Mouse (Mus musculus): ENCODE measurements around the gene Hps4. TPM values are rescaled to one million over a fixed set of nuclear protein-coding genes. Genes with fewer than 3 reads are reported as not detected.
"Not testable (repeated sequence)": the region's sequence is repeated elsewhere in the genome, so short reads cannot be mapped to it uniquely, and the experiment has no call there.

Hps4 gene
- total and polyA plus RNA-seq, 2 experiments from 2014 or later = 12.5 to 13.5 TPM

GRCm38 (mm10) chr5:112316468-112316867, 26.4 kb upstream of the Hps4 start:
- Histone ChIP-seq H3K9me3 (replicated peaks; ENCODE audit: control insufficient read depth, low read length) (no peaks in the 10 kb centered on the region), H3K4me3 (ENCODE audit: low read depth, low read length) (no peak overlapping the region), H3K9ac (replicated peaks; ENCODE audit: low read depth, low read length) (no peak overlapping the region), H3K36me3 (replicated peaks; ENCODE audit: control insufficient read depth, insufficient read depth, low read length) (peaks cover 46% of the 10 kb centered on the region), H3K27me3 (ENCODE audit: control insufficient read depth, insufficient read depth, low read length) (no peaks in the 10 kb centered on the region), H3K4me1 (ENCODE audit: control insufficient read depth, insufficient read depth) (0 out of 2 replicates have a peak, but pooled peaks cover 4% of the 10 kb centered on the region), H3K27ac (ENCODE audit: low read depth) (peak overlapping the region; percentile 47), H3K4me2 (ENCODE audit: low read depth, low read length) (no peak overlapping the region)
- DNase-seq (ENCODE audit: low spot score) (no peak), ATAC-seq (ENCODE audit: insufficient read depth, low read depth) (no peak)
- WGBS = 69% methylated on average over 5 of the region's 5 CpGs
- TF ChIP-seq CTCF (IDR thresholded peaks at IDR 0.05; ENCODE audit: low read depth) (no peak), EP300 (IDR thresholded peaks at IDR 0.05; ENCODE audit: low read depth) (no peak)

DNA sequence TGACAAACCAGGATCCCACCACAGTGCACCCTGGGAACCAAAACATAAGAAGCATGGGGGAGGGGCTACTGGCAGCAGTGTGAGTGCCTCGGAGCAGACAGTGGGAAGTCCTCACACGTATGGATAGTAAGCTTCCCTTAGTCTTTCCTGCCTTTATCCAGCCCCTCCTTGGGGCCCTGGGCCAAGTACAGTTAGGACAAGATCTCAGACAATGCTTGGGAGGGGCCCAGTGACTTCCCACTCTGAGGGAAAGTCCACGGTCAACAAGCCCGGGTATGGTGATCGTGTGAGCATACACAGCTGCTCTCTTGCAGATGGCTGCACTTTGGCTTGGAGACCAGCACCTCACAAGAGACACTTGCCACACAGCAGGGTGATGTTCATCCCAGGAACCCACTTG, 25.6 kb upstream of the Hps4 start:
- Histone ChIP-seq H3K9ac (replicated peaks; ENCODE audit: low read depth, low read length) (no peak overlapping the region; the same call in 1 of the 2 replicates), H3K27me3 (ENCODE audit: control insufficient read depth, insufficient read depth, low read length) (no peaks in the 10 kb centered on the region), H3K4me2 (ENCODE audit: low read depth, low read length) (no peak overlapping the region), H3K9me3 (replicated peaks; ENCODE audit: control insufficient read depth, low read length) (no peaks in the 10 kb centered on the region), H3K27ac (ENCODE audit: low read depth) (peak overlapping the region; percentile 47), H3K4me3 (ENCODE audit: low read depth, low read length) (no peak overlapping the region), H3K4me1 (ENCODE audit: control insufficient read depth, insufficient read depth) (0 out of 2 replicates have a peak, but pooled peaks cover 4% of the 10 kb centered on the region), H3K36me3 (replicated peaks; ENCODE audit: control insufficient read depth, insufficient read depth, low read length) (peaks cover 37% of the 10 kb centered on the region)
- ATAC-seq (ENCODE audit: insufficient read depth, low read depth) (peak; percentile 76), DNase-seq (ENCODE audit: low spot score) (peak; percentile 58)
- TF ChIP-seq CTCF (IDR thresholded peaks at IDR 0.05; ENCODE audit: low read depth) = no peak
- no peak; the same call in 1 of the 2 replicates for TF ChIP-seq EP300 (IDR thresholded peaks at IDR 0.05; ENCODE audit: low read depth)
- WGBS = 24% methylated on average over 5 of the region's 5 CpGs

DNA sequence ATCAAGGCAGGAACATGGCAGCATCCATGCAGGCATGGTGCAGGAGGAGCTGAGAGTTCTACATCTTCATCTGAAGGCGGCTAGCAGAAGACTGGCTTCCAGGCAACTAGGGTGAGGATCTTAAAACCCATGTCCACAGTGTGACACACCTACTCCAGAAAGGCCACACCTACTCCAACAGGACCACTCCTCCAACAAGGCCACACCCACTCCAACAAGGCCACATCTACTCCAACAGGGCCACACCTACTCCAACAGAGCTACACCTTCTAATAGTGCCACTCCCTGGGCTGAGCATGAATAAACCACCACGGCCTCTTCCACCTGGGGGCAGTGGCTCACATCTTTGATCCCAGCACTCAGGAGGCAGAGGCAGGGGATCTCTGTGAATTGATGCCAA, 23.5 kb upstream of the Hps4 start:
- 56% methylated on average over 2 of the region's 2 CpGs for WGBS
- ATAC-seq (ENCODE audit: insufficient read depth, low read depth) = not testable (repeated sequence)

GRCm38 (mm10) chr5:112320379-112320778, 22.5 kb upstream of the Hps4 start:
- no peak overlapping the region for H3K9ac ChIP-seq (replicated peaks; ENCODE audit: low read depth, low read length)
- no peak overlapping the region for H3K4me2 ChIP-seq (ENCODE audit: low read depth, low read length)
- peaks cover 15% of the 10 kb centered on the region for H3K4me1 ChIP-seq (ENCODE audit: control insufficient read depth, insufficient read depth)
- H3K4me3 ChIP-seq (ENCODE audit: low read depth, low read length) = no peak overlapping the region
- TF ChIP-seq CTCF (IDR thresholded peaks at IDR 0.05; ENCODE audit: low read depth) (no peak), EP300 (IDR thresholded peaks at IDR 0.05; ENCODE audit: low read depth) (no peak)
- ATAC-seq (ENCODE audit: insufficient read depth, low read depth) (no peak), DNase-seq (ENCODE audit: low spot score) (no peak)
- H3K36me3 ChIP-seq (replicated peaks; ENCODE audit: control insufficient read depth, insufficient read depth, low read length) = peaks cover 12% of the 10 kb centered on the region
- no peaks in the 10 kb centered on the region for H3K9me3 ChIP-seq (replicated peaks; ENCODE audit: control insufficient read depth, low read length)
- WGBS = 78% methylated on average over 5 of the region's 5 CpGs
- no peaks in the 10 kb centered on the region for H3K27me3 ChIP-seq (ENCODE audit: control insufficient read depth, insufficient read depth, low read length)
- H3K27ac ChIP-seq (ENCODE audit: low read depth) = no peak overlapping the region

More for the DNA sequence above, 23.5 kb upstream of the Hps4 start:
- H3K4me1 ChIP-seq (ENCODE audit: control insufficient read depth, insufficient read depth); H3K4me3 ChIP-seq (ENCODE audit: low read depth, low read length); H3K9me3 ChIP-seq (replicated peaks; ENCODE audit: control insufficient read depth, low read length); DNase-seq (ENCODE audit: low spot score); H3K27ac ChIP-seq (ENCODE audit: low read depth); H3K27me3 ChIP-seq (ENCODE audit: control insufficient read depth, insufficient read depth, low read length); H3K4me2 ChIP-seq (ENCODE audit: low read depth, low read length); H3K9ac ChIP-seq (replicated peaks; ENCODE audit: low read depth, low read length): not testable (repeated sequence)
- H3K36me3 ChIP-seq (replicated peaks; ENCODE audit: control insufficient read depth, insufficient read depth, low read length) = peaks cover 21% of the 10 kb centered on the region

DNA sequence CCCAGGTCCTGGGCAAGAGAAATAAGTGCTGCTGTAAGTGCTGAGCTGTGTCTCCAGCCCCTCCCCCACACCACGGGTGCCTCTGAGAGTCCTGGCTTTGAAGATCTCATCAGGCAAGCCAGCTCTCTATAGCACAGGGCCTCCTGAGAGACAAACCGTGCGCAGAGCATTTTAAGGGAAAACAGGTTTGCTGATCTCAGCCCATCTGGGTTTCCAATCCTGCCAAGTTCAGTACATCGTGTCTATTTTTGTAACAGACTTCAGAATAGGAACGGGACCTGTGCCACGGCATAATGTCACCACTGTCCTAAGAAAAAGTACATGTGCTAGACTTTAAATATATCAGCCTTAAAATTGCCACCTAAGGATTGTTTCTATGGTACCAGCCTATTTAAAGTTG, 21.9 kb upstream of the Hps4 start:
- H3K4me2 ChIP-seq (ENCODE audit: low read depth, low read length) = no peak overlapping the region
- peaks cover 6% of the 10 kb centered on the region; the same call in 1 of the 2 replicates for H3K36me3 ChIP-seq (replicated peaks; ENCODE audit: control insufficient read depth, insufficient read depth, low read length)
- no peaks in the 10 kb centered on the region for H3K9me3 ChIP-seq (replicated peaks; ENCODE audit: control insufficient read depth, low read length)
- no peak overlapping the region for H3K9ac ChIP-seq (replicated peaks; ENCODE audit: low read depth, low read length)
- WGBS = 39% methylated on average over 6 of the region's 6 CpGs
- no peaks in the 10 kb centered on the region for H3K27me3 ChIP-seq (ENCODE audit: control insufficient read depth, insufficient read depth, low read length)
- H3K4me3 ChIP-seq (ENCODE audit: low read depth, low read length) = no peak overlapping the region
- no peak for DNase-seq (ENCODE audit: low spot score)
- H3K4me1 ChIP-seq (ENCODE audit: control insufficient read depth, insufficient read depth) = peaks cover 20% of the 10 kb centered on the region
- no peak for ATAC-seq (ENCODE audit: insufficient read depth, low read depth)
- no peak overlapping the region for H3K27ac ChIP-seq (ENCODE audit: low read depth)
- no peak for TF ChIP-seq CTCF (IDR thresholded peaks at IDR 0.05; ENCODE audit: low read depth)
- TF ChIP-seq EP300 (IDR thresholded peaks at IDR 0.05; ENCODE audit: low read depth) = no peak

GRCm38 (mm10) chr5:112321376-112321775, 21.5 kb upstream of the Hps4 start:
- no peak overlapping the region for H3K4me2 ChIP-seq (ENCODE audit: low read depth, low read length)
- 69% methylated on average over 4 of the region's 4 CpGs for WGBS
- no peak for ATAC-seq (ENCODE audit: insufficient read depth, low read depth)

More at GRCm38 (mm10) chr5:112321376-112321775, 21.5 kb upstream of the Hps4 start:
- H3K9me3 ChIP-seq (replicated peaks; ENCODE audit: control insufficient read depth, low read length) = no peaks in the 10 kb centered on the region
- no peak for TF ChIP-seq CTCF (IDR thresholded peaks at IDR 0.05; ENCODE audit: low read depth)
- peaks cover 2% of the 10 kb centered on the region; the same call in 1 of the 2 replicates for H3K36me3 ChIP-seq (replicated peaks; ENCODE audit: control insufficient read depth, insufficient read depth, low read length)
- no peak overlapping the region for H3K9ac ChIP-seq (replicated peaks; ENCODE audit: low read depth, low read length)
- no peaks in the 10 kb centered on the region for H3K27me3 ChIP-seq (ENCODE audit: control insufficient read depth, insufficient read depth, low read length)
- DNase-seq (ENCODE audit: low spot score) = no peak
- no peak overlapping the region for H3K27ac ChIP-seq (ENCODE audit: low read depth)
- H3K4me3 ChIP-seq (ENCODE audit: low read depth, low read length) = no peak overlapping the region
- peaks cover 20% of the 10 kb centered on the region for H3K4me1 ChIP-seq (ENCODE audit: control insufficient read depth, insufficient read depth)

Data from heart, postnatal 0 days (tissue).